ENCODE assay signal across 8 mouse cellular contexts in the genomic region with DNA sequence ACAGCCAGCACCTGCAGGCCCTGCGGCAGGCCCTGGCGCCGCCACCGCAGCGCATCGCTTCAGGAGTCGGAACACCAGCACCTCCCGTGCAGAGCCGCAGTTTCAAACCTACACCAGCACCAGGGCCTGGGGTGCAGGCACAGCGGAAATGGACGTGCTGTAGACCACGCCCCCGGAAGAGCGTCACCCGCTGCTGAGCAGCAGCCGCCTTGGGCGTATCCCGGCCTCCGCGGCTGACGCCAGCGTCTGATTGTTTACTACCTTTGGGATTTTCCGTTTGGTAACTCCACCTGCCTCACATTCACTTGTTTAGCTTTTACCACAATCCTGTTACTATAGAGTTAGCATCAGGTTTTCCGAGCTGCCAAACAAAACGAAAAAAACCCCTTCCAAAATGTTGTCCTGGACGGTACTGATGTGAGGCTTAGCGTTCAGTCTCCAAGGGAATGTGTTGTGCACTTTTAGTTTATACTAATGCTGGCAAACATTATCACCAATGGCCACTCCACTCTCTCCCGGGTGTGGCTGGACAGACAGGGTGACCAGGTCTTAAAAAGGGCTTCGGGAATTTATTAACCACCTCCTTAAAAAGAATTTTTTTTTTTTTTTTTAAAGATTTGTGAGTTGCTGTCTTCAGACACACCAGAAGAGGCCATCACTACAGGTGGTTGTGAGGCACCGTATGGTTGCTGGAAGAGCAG. TPM values are rescaled to one million over a fixed set of nuclear protein-coding genes. Genes with fewer than 3 reads are reported as not detected.
DNase-seq lines count a peak whose midpoint lies in the region; ATAC-seq and TF ChIP-seq lines count a peak whose summit lies in the region.

A gene (minus strand): TSS at position 150 of the 701 bp plus-strand sequence.

- no peak for TF ChIP-seq CTCF in CH12.LX (conservative IDR thresholded peaks at IDR 0.05 in 1 of 2, IDR thresholded peaks at IDR 0.05 in 1 of 2; ENCODE audit: low read depth in 2 of 2, low read length in 2 of 2)
- no peak for TF ChIP-seq CTCF in heart, postnatal 0 days (IDR thresholded peaks at IDR 0.05; ENCODE audit: low read depth)
- no peak for TF ChIP-seq CTCF in testis, adult 2 months (IDR thresholded peaks at IDR 0.05; ENCODE audit: control insufficient read depth, insufficient read depth, insufficient replicate concordance, low read depth, low read length)

- ATAC-seq in forebrain, embryonic 12.5 days (ENCODE audit: low FRiP score) = peak; percentile 98
- peak; percentile 98 for ATAC-seq in heart, postnatal 0 days (ENCODE audit: insufficient read depth, low read depth)
- ATAC-seq in liver, embryonic 16.5 days (ENCODE audit: low read depth) = peak; percentile 99
- peak; percentile 99 for ATAC-seq in neural tube, embryonic 13.5 days (ENCODE audit: low read depth)

- no peaks in the 10 kb centered on the region for H3K27me3 ChIP-seq in CH12.LX (replicated peaks)
- H3K27me3 ChIP-seq in forebrain, embryonic 12.5 days = no peaks in the 10 kb centered on the region
- H3K27me3 ChIP-seq in heart, postnatal 0 days (ENCODE audit: control insufficient read depth, insufficient read depth, low read length) = no peaks in the 10 kb centered on the region
- no peaks in the 10 kb centered on the region for H3K27me3 ChIP-seq in liver, embryonic 16.5 days (ENCODE audit: control insufficient read depth, insufficient read depth, low read depth, low read length)
- no peaks in the 10 kb centered on the region for H3K27me3 ChIP-seq in neural tube, embryonic 13.5 days
- H3K27me3 ChIP-seq in testis, adult 2 months (ENCODE audit: control insufficient read depth, insufficient read depth, low read length) = no peaks in the 10 kb centered on the region

- no peak for TF ChIP-seq EP300 in CH12.LX (IDR thresholded peaks at IDR 0.05; ENCODE audit: low read length)
- TF ChIP-seq EP300 in heart, postnatal 0 days (IDR thresholded peaks at IDR 0.05; ENCODE audit: low read depth) = peak; percentile 82; the same call in 1 of the 2 replicates

- H3K4me1 ChIP-seq in CH12.LX (ENCODE audit: control insufficient read depth in 1 of 2, insufficient read depth in 2 of 2) = peaks cover 4 to 52% of the 10 kb centered on the region in 2 experiments; a peak in 2 of 4 replicates
- peaks cover 18% of the 10 kb centered on the region for H3K4me1 ChIP-seq in forebrain, embryonic 12.5 days
- no peaks in the 10 kb centered on the region for H3K4me1 ChIP-seq in heart, postnatal 0 days (ENCODE audit: control insufficient read depth, insufficient read depth)
- H3K4me1 ChIP-seq in liver, embryonic 16.5 days (ENCODE audit: control insufficient read depth, low read depth, low read length) = peaks cover 14% of the 10 kb centered on the region
- H3K4me1 ChIP-seq in neural tube, embryonic 13.5 days (replicated peaks) = peaks cover 45% of the 10 kb centered on the region
- H3K4me1 ChIP-seq in testis, adult 2 months (ENCODE audit: control insufficient read depth, insufficient read depth, low read length) = peaks cover 4% of the 10 kb centered on the region; the same call in 1 of the 2 replicates

- H3K4me3 ChIP-seq in CH12.LX (replicated peaks in 1 of 3; ENCODE audit: low read depth in 2 of 3, low read length in 2 of 3, poor library complexity in 1 of 3) = peak within 1 kb of the TSS; percentile 74 to 95 (median 76)
- peak within 1 kb of the TSS; percentile 65 for H3K4me3 ChIP-seq in forebrain, embryonic 12.5 days (replicated peaks)
- peak within 1 kb of the TSS; percentile 74 for H3K4me3 ChIP-seq in heart, postnatal 0 days (ENCODE audit: low read depth, low read length)
- peak within 1 kb of the TSS; percentile 85 for H3K4me3 ChIP-seq in liver, embryonic 16.5 days (ENCODE audit: low read depth, low read length)
- peak within 1 kb of the TSS; percentile 78 for H3K4me3 ChIP-seq in neural tube, embryonic 13.5 days
- H3K4me3 ChIP-seq in testis, adult 2 months (ENCODE audit: control insufficient read depth, low read depth, low read length) = peak within 1 kb of the TSS; percentile 91

- dilution Hi-C loops in CH12.LX (cut with MboI; ENCODE audit: extremely low pct_ligation_motif_present, extremely low pct_unique_long_range_greater_than_20kb, low sequenced_read_pairs) = no loop called here

- H3K27ac ChIP-seq in CH12.LX (ENCODE audit: insufficient read depth, low read depth) = peak within 1 kb of the TSS; percentile 92
- peak within 1 kb of the TSS; percentile 92 for H3K27ac ChIP-seq in forebrain, embryonic 12.5 days
- H3K27ac ChIP-seq in heart, postnatal 0 days (ENCODE audit: low read depth) = peak within 1 kb of the TSS; percentile 94
- H3K27ac ChIP-seq in liver, embryonic 16.5 days (ENCODE audit: low read length) = peak within 1 kb of the TSS; percentile 97
- peak within 1 kb of the TSS; percentile 94 for H3K27ac ChIP-seq in neural tube, embryonic 13.5 days (replicated peaks)
- peak within 1 kb of the TSS; percentile 89 for H3K27ac ChIP-seq in testis, adult 2 months (ENCODE audit: control insufficient read depth, insufficient read depth, low read depth, low read length)

- no peak for TF ChIP-seq RAD21 in CH12.LX (IDR thresholded peaks at IDR 0.05; ENCODE audit: low read depth, low read length)

- no peaks in the 10 kb centered on the region for H3K9me3 ChIP-seq in CH12.LX (replicated peaks; ENCODE audit: low read length)
- no peaks in the 10 kb centered on the region for H3K9me3 ChIP-seq in forebrain, embryonic 12.5 days
- no peaks in the 10 kb centered on the region for H3K9me3 ChIP-seq in heart, postnatal 0 days (replicated peaks; ENCODE audit: control insufficient read depth, low read length)
- no peaks in the 10 kb centered on the region for H3K9me3 ChIP-seq in liver, embryonic 16.5 days (replicated peaks; ENCODE audit: control insufficient read depth, low read length)
- no peaks in the 10 kb centered on the region for H3K9me3 ChIP-seq in neural tube, embryonic 13.5 days

- in situ Hi-C loops in CH12.LX (cut with MboI; ENCODE audit: low pct_ligation_motif_present, low pct_unique_long_range_greater_than_20kb, low sequenced_read_pairs) = no loop called here

- H3K36me3 ChIP-seq in CH12.LX (replicated peaks in 1 of 2; ENCODE audit: control insufficient read depth in 1 of 2, insufficient read depth in 1 of 2, low read length in 1 of 2) = peaks cover 51 to 67% of the 10 kb centered on the region in 2 experiments
- peaks cover 60% of the 10 kb centered on the region for H3K36me3 ChIP-seq in forebrain, embryonic 12.5 days (replicated peaks)
- peaks cover 63% of the 10 kb centered on the region for H3K36me3 ChIP-seq in heart, postnatal 0 days (replicated peaks; ENCODE audit: control insufficient read depth, insufficient read depth, low read length)
- peaks cover 42% of the 10 kb centered on the region for H3K36me3 ChIP-seq in liver, embryonic 16.5 days (ENCODE audit: control insufficient read depth, insufficient read depth)
- H3K36me3 ChIP-seq in neural tube, embryonic 13.5 days = peaks cover 65% of the 10 kb centered on the region
- peaks cover 4% of the 10 kb centered on the region for H3K36me3 ChIP-seq in testis, adult 2 months (ENCODE audit: control insufficient read depth, insufficient read depth, low read length)

- H3K79me2 ChIP-seq in CH12.LX (replicated peaks; ENCODE audit: control insufficient read depth, extremely low read depth, insufficient read depth, poor library complexity, severe bottlenecking) = peaks cover 50% of the 10 kb centered on the region

- peak within 1 kb of the TSS; percentile 89 for H3K9ac ChIP-seq in CH12.LX (ENCODE audit: insufficient read depth, low read depth)
- peak within 1 kb of the TSS; percentile 77 for H3K9ac ChIP-seq in forebrain, embryonic 12.5 days
- peak within 1 kb of the TSS; percentile 81 for H3K9ac ChIP-seq in heart, postnatal 0 days (replicated peaks; ENCODE audit: low read depth, low read length)
- H3K9ac ChIP-seq in liver, embryonic 16.5 days (ENCODE audit: low read depth, low read length) = peak within 1 kb of the TSS; percentile 91
- peak within 1 kb of the TSS; percentile 94 for H3K9ac ChIP-seq in neural tube, embryonic 13.5 days

- peak; percentile 98 for DNase-seq in CH12.LX (ENCODE audit: extremely low read depth)
- DNase-seq in c-Kit-positive CD71-positive TER-119-negative erythroid progenitor cells, embryonic 14.5 days (ENCODE audit: low read depth) = peak; percentile 90
- peak; percentile 95 for DNase-seq in heart, postnatal 0 days (ENCODE audit: low spot score)
- peak; percentile 92 to 95 for DNase-seq in kidney, postnatal 4 days

- H3K4me2 ChIP-seq in CH12.LX (ENCODE audit: insufficient read depth, low read depth, poor library complexity, severe bottlenecking) = peak within 1 kb of the TSS; percentile 59
- H3K4me2 ChIP-seq in forebrain, embryonic 12.5 days = peak within 1 kb of the TSS; percentile 71
- H3K4me2 ChIP-seq in heart, postnatal 0 days (ENCODE audit: low read depth, low read length) = peak within 1 kb of the TSS; percentile 82
- H3K4me2 ChIP-seq in liver, embryonic 16.5 days (ENCODE audit: low read depth, low read length) = peak within 1 kb of the TSS; percentile 93
- peak within 1 kb of the TSS; percentile 91 for H3K4me2 ChIP-seq in neural tube, embryonic 13.5 days

- TF ChIP-seq POLR2A in CH12.LX (IDR thresholded peaks at IDR 0.05; ENCODE audit: low read depth, low read length) = peak; percentile 97
- peak; percentile 86 for TF ChIP-seq POLR2A in testis, adult 2 months (IDR thresholded peaks at IDR 0.05; ENCODE audit: control insufficient read depth, low read depth, low read length)

- 3% methylated on average over 30 of the region's 30 CpGs for WGBS in forebrain, embryonic 12.5 days
- WGBS in heart, postnatal 0 days = 1% methylated on average over 30 of the region's 30 CpGs
- WGBS in liver, embryonic 16.5 days (ENCODE audit: insufficient replicate concordance) = 1% methylated on average over 30 of the region's 30 CpGs
- 1% methylated on average over 30 of the region's 30 CpGs for WGBS in neural tube, embryonic 13.5 days

TF ChIP-seq in CH12.LX, 34 proteins besides CTCF, POLR2A, EP300 and RAD21 (continues in another document):
- peak; percentile 97 for TF ChIP-seq SIN3A (IDR thresholded peaks at IDR 0.05; ENCODE audit: low read length)
- TF ChIP-seq ZMIZ1 (IDR thresholded peaks at IDR 0.05; ENCODE audit: low read depth, low read length) = peak; percentile 98
- TF ChIP-seq TBP (conservative IDR thresholded peaks at IDR 0.05; ENCODE audit: low read depth, low read length) = peak; percentile 86
- no peak for TF ChIP-seq SMC3 (IDR thresholded peaks at IDR 0.05; ENCODE audit: low read depth, low read length)
- peak; percentile 83; the same call in 1 of the 2 replicates for TF ChIP-seq MYC (IDR thresholded peaks at IDR 0.05; ENCODE audit: low read depth, low read length)

RNA-seq across cellular contexts. Expression of the gene that starts here (rescaled TPM):
- total RNA-seq in CH12.LX (2012; rRNA removed) = 12.5 and 13.3 TPM in 2 replicates
- 12.3 and 15.3 TPM in 2 replicates for total RNA-seq in CH12.LX (2014; rRNA removed)
- 11.5 and 12.1 TPM in 2 replicates for polyA plus RNA-seq in CH12.LX (2012; ENCODE audit: insufficient read length, low read depth)
- polyA plus RNA-seq in forebrain, embryonic 12.5 days (2016; fragmentation: Nextera tagmentation; extraction: Ambion mirVana) = 10.3 and 10.4 TPM in 2 replicates
- 1.1 and 6.3 TPM in 2 replicates for total RNA-seq in heart, postnatal 0 days (2014; rRNA removed; ENCODE audit: low replicate concordance)
- polyA plus RNA-seq in heart, postnatal 0 days (2015; fragmentation: Nextera tagmentation; extraction: Ambion mirVana) = 6.5 and 7.2 TPM in 2 replicates
- polyA plus RNA-seq in liver, embryonic 16.5 days (2015; fragmentation: Nextera tagmentation; extraction: Ambion mirVana) = 4.0 and 4.5 TPM in 2 replicates
- polyA plus RNA-seq in neural tube, embryonic 13.5 days (2015; fragmentation: Nextera tagmentation; extraction: Ambion mirVana) = 7.7 and 9.9 TPM in 2 replicates
- polyA plus RNA-seq in testis, adult 2 months (2012; rRNA removed) = 2.8 and 3.1 TPM in 2 replicates

Comparison
In these comparisons a context has a peak if more than half of its experiments do, and no peak if none do; other contexts are left out.
1. Peak in every context shown above with its lines: DNase-seq, ATAC-seq, H3K4me3 ChIP-seq and H3K27ac ChIP-seq.